Mouse (Mus musculus) midbrain, embryonic 14.5 days (tissue): ENCODE data around the gene Wdhd1. TPM values are rescaled to one million over a fixed set of nuclear protein-coding genes. Genes with fewer than 3 reads are reported as not detected.

Experiments
- ATAC-seq: fragments of 200-750 bp; cut with Nextera tagmentation; 2 replicates; pipeline ENCODE4 v1.8.0; 2017; ENCODE audit warnings: moderate number of reproducible peaks, moderate library complexity; ENCODE audit not compliant: low FRiP score, low TSS enrichment
- DNase-seq: peaks from one replicate; pipeline ENCODE4 v3.0.0-alpha.2; 2015
- H3K27ac ChIP-seq: fragments of 300-500 bp; sonication (generic); replicated peaks from 2 replicates; pipeline ENCODE4 v1.5.1; 2014; ENCODE audit warnings: mild to moderate bottlenecking, low read depth, low read length, moderate library complexity
- H3K27me3 ChIP-seq: fragments of 300-500 bp; sonication (generic); 2 replicates; pipeline ENCODE4 v1.6.1; 2014; ENCODE audit warnings: low read length, control low read depth, mixed read lengths; ENCODE audit not compliant: control insufficient read depth, insufficient read depth
- H3K36me3 ChIP-seq: fragments of 300-500 bp; sonication (generic); 2 replicates; pipeline ENCODE4 v1.6.1; 2014; ENCODE audit warnings: low read length, control low read depth; ENCODE audit not compliant: control insufficient read depth, insufficient read depth
- H3K4me1 ChIP-seq: fragments of 300-500 bp; sonication (generic); 2 replicates; pipeline ENCODE4 v1.6.1; 2014; ENCODE audit warnings: mild to moderate bottlenecking, antibody characterized with exemption, low read length, control low read depth; ENCODE audit not compliant: control insufficient read depth, insufficient read depth
- H3K4me2 ChIP-seq: fragments of 300-500 bp; sonication (generic); 2 replicates; pipeline ENCODE4 v1.6.1; 2014; ENCODE audit warnings: mild to moderate bottlenecking, low read length, moderate library complexity
- H3K4me3 ChIP-seq: fragments of 300-500 bp; sonication (generic); replicated peaks from 2 replicates; pipeline ENCODE4 v1.5.1; 2014; ENCODE audit warnings: low read depth, low read length
- H3K9ac ChIP-seq: fragments of 300-500 bp; sonication (generic); replicated peaks from 2 replicates; pipeline ENCODE4 v1.6.1; 2014; ENCODE audit warnings: mild to moderate bottlenecking, low read length, moderate library complexity
- H3K9me3 ChIP-seq: fragments of 300-500 bp; sonication (generic); 2 replicates; pipeline ENCODE4 v1.6.1; 2016; ENCODE audit warnings: low read length, control low read depth, mixed read lengths; ENCODE audit not compliant: control insufficient read depth
- WGBS: fragments of 180-500 bp; shearing (Covaris S2); extraction: QIAGEN DNeasy Blood & Tissue Kit; methylation state at CpG from one replicate; pipeline ENCODE4 v1.1.7; 2014; 5-methylcytosine and 5-hydroxymethylcytosine counted together
- polyA plus RNA-seq: library from polyadenylated mRNA; unstranded; fragments of >200 nt; fragmentation: Nextera tagmentation; extraction: Ambion mirVana; gene quantifications from 2 replicates; pipeline ENCODE4 v1.2.1, GENCODE M21; 2014

The Wdhd1 gene
- polyA plus RNA-seq, 1 experiment from 2014 or later, result 21.1 TPM

- Histone ChIP-seq H3K9me3 (no peaks in the 10 kb centered on the region), H3K36me3 (peaks cover 60% of the 10 kb centered on the region), H3K4me1 (no peaks in the 10 kb centered on the region; the same call in 1 of the 2 replicates), H3K4me3 (no peak overlapping the region), H3K27me3 (no peaks in the 10 kb centered on the region), H3K27ac (no peak overlapping the region), H3K4me2 (no peak overlapping the region), H3K9ac (no peak overlapping the region)
- ATAC-seq (no peak), DNase-seq (no peak)
- WGBS, result 98% methylated on average over 2 of the region's 2 CpGs
Observed at GRCm38 (mm10) chr14:47269706-47270105, 7.0 kb downstream of the Wdhd1 start.

GRCm38 (mm10) chr14:47269056-47269455 lies 7.6 kb downstream of the Wdhd1 start:
- Histone ChIP-seq H3K4me1 (no peaks in the 10 kb centered on the region), H3K36me3 (peaks cover 58% of the 10 kb centered on the region), H3K27me3 (no peaks in the 10 kb centered on the region), H3K27ac (no peak overlapping the region), H3K4me3 (no peak overlapping the region), H3K9ac (no peak overlapping the region), H3K9me3 (no peaks in the 10 kb centered on the region), H3K4me2 (no peak overlapping the region)
- WGBS, result 99% methylated on average over 4 of the region's 4 CpGs
- ATAC-seq, result no peak
- DNase-seq, result no peak

- Histone ChIP-seq H3K4me3 (no peak overlapping the region), H3K4me1 (no peaks in the 10 kb centered on the region), H3K27ac (no peak overlapping the region), H3K27me3 (no peaks in the 10 kb centered on the region), H3K9me3 (no peaks in the 10 kb centered on the region), H3K9ac (no peak overlapping the region), H3K4me2 (no peak overlapping the region), H3K36me3 (peaks cover 51% of the 10 kb centered on the region)
- 97% methylated on average over 8 of the region's 8 CpGs for whole genome bisulfite sequencing
- no peak for ATAC-seq
- no peak for DNase-seq
Observed at GRCm38 (mm10) chr14:47265829-47266228, 10.8 kb downstream of the Wdhd1 start.

- no peaks in the 10 kb centered on the region for H3K9me3 ChIP-seq
- H3K4me3 ChIP-seq, result no peak overlapping the region
- DNase-seq, result no peak
- H3K4me1 ChIP-seq, result no peaks in the 10 kb centered on the region
- no peak overlapping the region for H3K27ac ChIP-seq
- WGBS, result 97% methylated on average over 3 of the region's 3 CpGs
- no peak overlapping the region for H3K9ac ChIP-seq
- no peak for ATAC-seq
- H3K36me3 ChIP-seq, result peaks cover 54% of the 10 kb centered on the region
- H3K4me2 ChIP-seq, result no peak overlapping the region
- H3K27me3 ChIP-seq, result no peaks in the 10 kb centered on the region
Observed at GRCm38 (mm10) chr14:47264866-47265265, 11.8 kb downstream of the Wdhd1 start.

- WGBS, result 86% methylated on average over 6 of the region's 6 CpGs
Observed at GRCm38 (mm10) chr14:47249839-47250238, 26.8 kb downstream of the Wdhd1 start.

GRCm38 (mm10) chr14:47242753-47243152 lies 33.9 kb downstream of the Wdhd1 start:
- no peaks in the 10 kb centered on the region for H3K4me1 ChIP-seq
- ATAC-seq (no peak), DNase-seq (no peak)
- no peaks in the 10 kb centered on the region for H3K27me3 ChIP-seq
- no peaks in the 10 kb centered on the region for H3K9me3 ChIP-seq
- H3K4me3 ChIP-seq, result no peak overlapping the region
- H3K4me2 ChIP-seq, result no peak overlapping the region
- H3K9ac ChIP-seq, result no peak overlapping the region
- H3K27ac ChIP-seq, result no peak overlapping the region
- peaks cover 55% of the 10 kb centered on the region for H3K36me3 ChIP-seq
- 80% methylated on average over 4 of the region's 4 CpGs for WGBS

More at GRCm38 (mm10) chr14:47249839-47250238, 26.8 kb downstream of the Wdhd1 start:
- H3K4me1 ChIP-seq, result no peaks in the 10 kb centered on the region
- ATAC-seq (no peak), DNase-seq (peak; percentile 9)
- H3K27ac ChIP-seq, result no peak overlapping the region
- H3K4me3 ChIP-seq, result no peak overlapping the region
- no peak overlapping the region for H3K9ac ChIP-seq
- H3K27me3 ChIP-seq, result no peaks in the 10 kb centered on the region
- H3K9me3 ChIP-seq, result no peaks in the 10 kb centered on the region
- no peak overlapping the region for H3K4me2 ChIP-seq
- H3K36me3 ChIP-seq, result peaks cover 32% of the 10 kb centered on the region

- no peak for DNase-seq
- Histone ChIP-seq H3K27ac (no peak overlapping the region), H3K4me2 (no peak overlapping the region), H3K9me3 (no peaks in the 10 kb centered on the region), H3K4me1 (no peaks in the 10 kb centered on the region), H3K27me3 (no peaks in the 10 kb centered on the region), H3K4me3 (no peak overlapping the region), H3K36me3 (peaks cover 39% of the 10 kb centered on the region), H3K9ac (no peak overlapping the region)
- WGBS, result 95% methylated on average over 6 of the region's 6 CpGs
- no peak for ATAC-seq
Observed at GRCm38 (mm10) chr14:47241046-47241445, 35.6 kb downstream of the Wdhd1 start.

- no peak overlapping the region for H3K4me2 ChIP-seq
- 93% methylated on average over 1 of the region's 1 CpGs for WGBS
- H3K27me3 ChIP-seq, result no peaks in the 10 kb centered on the region
- no peaks in the 10 kb centered on the region for H3K9me3 ChIP-seq
- no peaks in the 10 kb centered on the region for H3K4me1 ChIP-seq
- no peak overlapping the region for H3K4me3 ChIP-seq
- ATAC-seq, result no peak
- no peak overlapping the region for H3K27ac ChIP-seq
- H3K9ac ChIP-seq, result no peak overlapping the region
- no peak for DNase-seq
- H3K36me3 ChIP-seq, result peaks cover 36% of the 10 kb centered on the region
Observed at GRCm38 (mm10) chr14:47240600-47240999, 36.1 kb downstream of the Wdhd1 start.

- H3K9ac ChIP-seq, result no peak overlapping the region
Observed at GRCm38 (mm10) chr14:47237286-47237685, 39.4 kb downstream of the Wdhd1 start.

More at GRCm38 (mm10) chr14:47237286-47237685, 39.4 kb downstream of the Wdhd1 start:
- H3K27ac ChIP-seq, result no peak overlapping the region
- no peaks in the 10 kb centered on the region for H3K9me3 ChIP-seq
- H3K4me3 ChIP-seq, result no peak overlapping the region
- no peaks in the 10 kb centered on the region for H3K27me3 ChIP-seq
- H3K4me1 ChIP-seq, result no peaks in the 10 kb centered on the region
- no peak overlapping the region for H3K4me2 ChIP-seq
- DNase-seq (no peak), ATAC-seq (no peak)
- peaks cover 12% of the 10 kb centered on the region for H3K36me3 ChIP-seq
- 93% methylated on average over 4 of the region's 4 CpGs for WGBS
